Mouse (Mus musculus): ENCODE data around the gene Adk. TPM values are rescaled to one million over a fixed set of nuclear protein-coding genes. Genes with fewer than 3 reads are reported as not detected.

Gene Adk
- polyA plus RNA-seq, 1 experiment = 18.6 TPM

GRCm38 (mm10) chr14:21278290-21278689 is 225.9 kb downstream of the Adk start:
- TF ChIP-seq POLR2A (IDR thresholded peaks at IDR 0.05; ENCODE audit: borderline replicate concordance, extremely low read depth, insufficient read depth, insufficient read length, poor library complexity, severe bottlenecking) (no peak), CTCF (IDR thresholded peaks at IDR 0.05; ENCODE audit: borderline replicate concordance, extremely low read depth, insufficient read depth, insufficient read length) (no peak)
- no peak for DNase-seq (ENCODE audit: low read depth)

- TF ChIP-seq POLR2A (IDR thresholded peaks at IDR 0.05; ENCODE audit: borderline replicate concordance, extremely low read depth, insufficient read depth, insufficient read length, poor library complexity, severe bottlenecking) (no peak), CTCF (IDR thresholded peaks at IDR 0.05; ENCODE audit: borderline replicate concordance, extremely low read depth, insufficient read depth, insufficient read length) (no peak)
- no peak for DNase-seq (ENCODE audit: low read depth)
Observed at GRCm38 (mm10) chr14:21278907-21279535, 226.6 kb downstream of the Adk start.

DNA sequence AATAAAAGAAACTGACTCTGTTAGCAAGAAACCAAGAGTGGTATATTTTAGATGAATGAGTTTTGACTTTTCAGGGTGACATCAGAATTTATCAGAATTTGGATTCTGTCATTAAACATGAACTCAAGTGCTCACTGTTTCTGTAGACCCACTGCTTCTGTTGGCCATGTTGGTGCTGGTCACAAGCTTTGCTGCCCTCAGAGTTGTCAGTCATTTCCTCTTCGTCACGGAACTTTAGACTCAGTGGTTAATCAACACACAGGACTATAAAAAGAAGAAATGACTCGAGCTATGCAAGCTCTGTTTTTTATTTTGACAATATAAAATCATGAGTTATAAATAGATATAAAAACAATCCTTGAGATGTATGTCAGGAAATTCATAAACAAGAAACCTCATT is 228.1 kb downstream of the Adk start:
- no peak for TF ChIP-seq CTCF (IDR thresholded peaks at IDR 0.05; ENCODE audit: borderline replicate concordance, extremely low read depth, insufficient read depth, insufficient read length)
- no peak for TF ChIP-seq POLR2A (IDR thresholded peaks at IDR 0.05; ENCODE audit: borderline replicate concordance, extremely low read depth, insufficient read depth, insufficient read length, poor library complexity, severe bottlenecking)
- DNase-seq (ENCODE audit: low read depth) = no peak

- TF ChIP-seq POLR2A (IDR thresholded peaks at IDR 0.05; ENCODE audit: borderline replicate concordance, extremely low read depth, insufficient read depth, insufficient read length, poor library complexity, severe bottlenecking) = no peak
- no peak for TF ChIP-seq CTCF (IDR thresholded peaks at IDR 0.05; ENCODE audit: borderline replicate concordance, extremely low read depth, insufficient read depth, insufficient read length)
- DNase-seq (ENCODE audit: low read depth) = peak; percentile 81
Observed at GRCm38 (mm10) chr14:21281506-21281905, 229.1 kb downstream of the Adk start.

- DNase-seq (ENCODE audit: low read depth) = no peak
- TF ChIP-seq POLR2A (IDR thresholded peaks at IDR 0.05; ENCODE audit: borderline replicate concordance, extremely low read depth, insufficient read depth, insufficient read length, poor library complexity, severe bottlenecking) = no peak
- TF ChIP-seq CTCF (IDR thresholded peaks at IDR 0.05; ENCODE audit: borderline replicate concordance, extremely low read depth, insufficient read depth, insufficient read length) = no peak
Observed at GRCm38 (mm10) chr14:21284116-21284515, 231.7 kb downstream of the Adk start.

DNA sequence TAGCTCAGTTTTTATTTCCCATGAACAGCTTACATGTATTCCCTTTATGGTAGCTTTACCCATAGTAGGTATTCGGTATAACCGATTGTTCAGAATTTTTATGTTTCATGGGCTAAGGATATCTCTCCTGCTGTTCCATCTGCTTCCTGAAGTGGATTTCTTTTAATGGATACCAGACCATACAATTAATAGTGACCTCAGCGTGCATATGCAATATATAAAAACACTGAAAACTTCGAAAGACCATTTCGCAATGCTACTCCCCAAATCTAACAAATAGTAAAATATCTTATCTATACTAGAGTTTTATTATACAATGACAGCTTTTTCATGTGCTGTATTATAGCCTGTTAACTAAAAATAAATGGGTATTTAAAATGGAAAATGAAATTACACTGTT is 232.5 kb downstream of the Adk start:
- no peak for DNase-seq (ENCODE audit: low read depth)
- TF ChIP-seq POLR2A (IDR thresholded peaks at IDR 0.05; ENCODE audit: borderline replicate concordance, extremely low read depth, insufficient read depth, insufficient read length, poor library complexity, severe bottlenecking) = no peak
- no peak for TF ChIP-seq CTCF (IDR thresholded peaks at IDR 0.05; ENCODE audit: borderline replicate concordance, extremely low read depth, insufficient read depth, insufficient read length)

DNA sequence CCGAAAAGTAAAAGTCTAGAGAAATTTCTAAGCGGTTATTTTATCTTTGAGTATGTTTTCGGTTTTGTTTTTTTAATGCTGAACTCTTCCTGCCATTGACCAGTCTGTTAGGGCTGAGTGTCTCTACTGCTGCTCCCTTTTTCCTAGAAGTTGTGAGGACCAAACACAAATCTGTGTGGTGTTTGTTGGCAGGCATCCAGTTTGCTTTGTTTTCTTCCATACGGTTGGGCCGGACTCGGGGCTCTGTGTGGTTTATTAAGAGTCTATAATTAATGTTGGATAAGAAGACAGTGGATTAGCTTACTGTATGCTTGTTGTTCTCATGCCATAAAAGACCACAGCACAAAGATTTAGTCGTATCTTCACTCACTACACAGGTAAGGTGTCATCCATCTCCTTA is 233.9 kb downstream of the Adk start:
- peak; percentile 84 for DNase-seq (ENCODE audit: low read depth)
- TF ChIP-seq CTCF (IDR thresholded peaks at IDR 0.05; ENCODE audit: borderline replicate concordance, extremely low read depth, insufficient read depth, insufficient read length) (no peak), POLR2A (IDR thresholded peaks at IDR 0.05; ENCODE audit: borderline replicate concordance, extremely low read depth, insufficient read depth, insufficient read length, poor library complexity, severe bottlenecking) (no peak)

GRCm38 (mm10) chr14:21287726-21288442 is 235.5 kb downstream of the Adk start:
- DNase-seq (ENCODE audit: low read depth) = no peak
- TF ChIP-seq POLR2A (IDR thresholded peaks at IDR 0.05; ENCODE audit: borderline replicate concordance, extremely low read depth, insufficient read depth, insufficient read length, poor library complexity, severe bottlenecking) = no peak
- TF ChIP-seq CTCF (IDR thresholded peaks at IDR 0.05; ENCODE audit: borderline replicate concordance, extremely low read depth, insufficient read depth, insufficient read length) = no peak

DNA sequence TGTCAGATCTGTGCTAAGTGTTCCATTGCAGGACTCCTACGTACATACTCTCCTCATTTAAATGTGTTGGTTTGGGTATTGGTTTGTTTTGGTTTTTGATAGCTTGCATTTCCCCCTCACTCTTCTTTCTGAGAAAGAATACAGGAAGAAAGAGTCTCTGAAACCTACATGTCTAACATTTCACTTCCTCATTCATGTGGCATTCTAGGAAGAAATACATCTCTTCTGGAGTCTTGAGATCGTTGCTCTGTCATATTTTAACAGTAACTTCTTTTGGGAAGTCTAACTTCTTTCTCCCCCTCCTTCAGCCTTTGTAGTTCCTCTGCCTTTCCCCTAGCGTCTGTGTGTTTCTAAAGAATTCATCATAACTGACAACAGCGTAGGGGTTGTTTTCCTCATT is 247.4 kb downstream of the Adk start:
- TF ChIP-seq CTCF (IDR thresholded peaks at IDR 0.05; ENCODE audit: borderline replicate concordance, extremely low read depth, insufficient read depth, insufficient read length) (no peak), POLR2A (IDR thresholded peaks at IDR 0.05; ENCODE audit: borderline replicate concordance, extremely low read depth, insufficient read depth, insufficient read length, poor library complexity, severe bottlenecking) (no peak)
- DNase-seq (ENCODE audit: low read depth) = no peak

GRCm38 (mm10) chr14:21304815-21305214 is 252.4 kb downstream of the Adk start:
- DNase-seq (ENCODE audit: low read depth) = peak; percentile 84
- TF ChIP-seq CTCF (IDR thresholded peaks at IDR 0.05; ENCODE audit: borderline replicate concordance, extremely low read depth, insufficient read depth, insufficient read length) = no peak
- TF ChIP-seq POLR2A (IDR thresholded peaks at IDR 0.05; ENCODE audit: borderline replicate concordance, extremely low read depth, insufficient read depth, insufficient read length, poor library complexity, severe bottlenecking) = no peak

DNA sequence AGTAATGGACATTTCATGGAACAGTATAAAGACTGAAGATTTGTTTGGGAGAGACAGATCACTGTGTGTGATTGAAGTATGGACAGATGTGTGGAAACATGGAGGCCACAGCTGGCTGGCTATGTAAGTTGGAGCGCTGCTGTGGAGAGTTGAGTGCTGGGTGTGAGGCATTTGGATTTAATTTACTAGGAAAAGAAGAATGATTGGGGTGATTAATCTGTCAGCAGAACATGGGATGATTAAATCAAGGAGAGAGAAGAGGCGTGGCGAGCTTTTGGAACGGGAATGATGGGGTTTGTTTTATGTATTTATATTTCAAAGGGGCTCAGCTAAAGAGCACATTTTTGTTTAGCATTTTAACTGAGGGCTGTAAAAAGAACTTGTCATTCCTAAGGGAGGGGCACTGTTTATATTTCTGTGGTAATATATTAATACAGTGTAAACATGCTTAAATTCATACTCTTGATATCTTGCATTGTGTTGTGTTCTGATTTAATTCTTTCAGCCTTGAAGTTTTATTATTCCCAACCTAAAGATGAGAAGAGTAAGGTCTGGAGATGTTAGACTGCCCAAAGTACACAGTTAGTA is 256.1 kb downstream of the Adk start:
- DNase-seq (ENCODE audit: low read depth) = no peak
- no peak for TF ChIP-seq CTCF (IDR thresholded peaks at IDR 0.05; ENCODE audit: borderline replicate concordance, extremely low read depth, insufficient read depth, insufficient read length)
- no peak for TF ChIP-seq POLR2A (IDR thresholded peaks at IDR 0.05; ENCODE audit: borderline replicate concordance, extremely low read depth, insufficient read depth, insufficient read length, poor library complexity, severe bottlenecking)
